Mouse (Mus musculus) layer of hippocampus, adult 9-10 months (tissue): ENCODE measurements around the gene Olfr18.
"Not testable (repeated sequence)": the region's sequence is repeated elsewhere in the genome, so short reads cannot be mapped to it uniquely, and the experiment has no call there.

Experiments
- DNase-seq: peaks from one replicate; pipeline ENCODE4 v3.0.0; 2022; ENCODE audit warnings: low spot score

The Olfr18 gene

DNA sequence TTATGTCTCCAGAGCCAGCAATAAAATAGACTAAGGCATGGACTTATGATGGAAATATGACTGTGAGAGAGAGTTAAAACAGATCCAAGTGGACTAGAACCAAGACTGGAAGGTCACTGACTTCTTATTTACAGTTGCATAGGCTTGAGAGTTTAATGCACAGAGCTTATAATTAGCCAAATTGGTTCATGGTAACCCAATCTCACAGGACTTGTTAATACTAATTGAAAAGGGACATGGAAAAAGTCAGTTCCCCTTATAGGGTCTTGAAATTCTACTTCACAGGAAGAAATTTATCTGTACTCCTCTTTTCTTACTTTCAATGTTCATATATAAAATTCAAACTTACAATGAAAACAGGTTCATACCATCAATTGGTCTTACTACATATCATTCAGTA lies at the start of gene Olfr18:
TSS of gene Olfr18 (minus strand) at position 101 of the 400 bp plus-strand sequence.
- DNase-seq = no peak

DNA sequence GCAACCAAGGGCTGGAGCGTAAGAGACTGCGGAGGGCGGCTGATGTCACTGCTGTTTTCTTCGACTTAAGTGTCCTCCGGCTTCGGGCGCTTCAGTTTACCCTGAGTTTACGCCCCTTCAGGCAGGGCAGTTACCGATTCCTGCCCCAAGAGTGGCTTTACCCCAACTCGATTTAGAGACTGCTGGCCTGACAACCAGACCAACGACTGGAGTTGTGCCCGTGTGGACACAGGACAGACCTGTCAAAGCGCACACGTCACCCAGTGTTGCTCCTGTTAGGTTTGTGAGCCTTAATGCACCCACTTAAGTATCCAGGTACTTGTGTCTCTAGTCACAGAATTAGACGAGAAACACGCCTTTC lies 49.4 kb upstream of the Olfr18 start:
- no peak for DNase-seq

GRCm38 (mm10) chr9:20384532-20385342 lies 48.8 kb upstream of the Olfr18 start, which contains the start of gene Zfp560:
Gene Zfp560 (minus strand): TSS chr9:20385177.
- DNase-seq = peak; percentile 38

DNA sequence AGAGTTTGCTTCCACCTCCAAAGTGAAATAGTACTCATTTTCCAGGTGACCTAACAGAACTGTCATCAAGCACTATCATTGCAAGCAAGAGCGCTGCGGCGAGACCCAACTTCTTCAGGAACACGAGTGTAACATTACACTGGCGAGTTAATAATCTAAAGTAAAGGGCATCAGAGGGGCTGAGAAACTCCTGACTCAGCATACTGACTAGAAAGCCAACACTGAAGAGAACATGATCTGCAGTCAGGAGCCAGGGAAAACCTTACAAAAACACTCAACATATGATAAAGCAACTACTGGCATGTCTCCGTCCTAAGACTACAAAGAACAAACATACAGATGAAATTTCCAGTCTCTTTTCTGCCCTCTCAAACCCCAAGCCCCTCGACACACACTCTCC lies 47.8 kb upstream of the Olfr18 start:
- DNase-seq = no peak

GRCm38 (mm10) chr9:20374712-20375111 lies 38.8 kb upstream of the Olfr18 start:
- no peak for DNase-seq

- no peak for DNase-seq
These were observed 31.4 kb upstream of the Olfr18 start for GRCm38 (mm10) chr9:20367311-20367710.

GRCm38 (mm10) chr9:20348501-20348900 lies 12.6 kb upstream of the Olfr18 start:
- DNase-seq = no peak

GRCm38 (mm10) chr9:20298232-20298631 lies 37.7 kb downstream of the Olfr18 start, which contains the start of gene Olfr873:
Gene Olfr873 (plus strand): TSS chr9:20298532.
- DNase-seq = no peak

GRCm38 (mm10) chr9:20295562-20295961 lies 40.3 kb downstream of the Olfr18 start:
- not testable (repeated sequence) for DNase-seq

DNA sequence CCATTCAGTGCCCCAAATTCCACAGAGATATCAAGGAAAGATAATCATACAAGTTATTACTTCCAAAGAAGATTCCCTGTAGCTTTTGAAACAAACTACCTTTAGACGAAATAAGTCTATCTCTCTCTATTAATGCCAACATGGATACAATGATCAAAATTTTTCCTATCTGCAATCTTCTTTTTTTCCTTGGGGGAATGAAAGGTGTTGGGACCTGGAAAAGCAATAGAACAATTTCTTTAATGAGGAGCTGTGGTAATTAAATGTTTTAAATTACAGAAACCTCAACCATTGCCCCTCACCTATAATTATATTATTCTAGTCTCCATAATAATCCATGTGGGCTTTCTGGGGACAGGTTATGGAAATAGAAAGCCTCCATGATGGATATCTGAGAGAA lies 53.8 kb downstream of the Olfr18 start, which contains the start of gene Olfr39:
TSS of gene Olfr39 (plus strand) at position 301 of the 400 bp plus-strand sequence.
- DNase-seq = no peak
